Mouse (Mus musculus) CD8-positive naive resting alpha-beta T cell, adult 2 months (primary cell): Measurements from ENCODE around the gene Slc4a4.
A peak's percentile ranks its signal among the peaks of the same experiment; 100 is the strongest.
"Not testable (repeated sequence)": the region's sequence is repeated elsewhere in the genome, so short reads cannot be mapped to it uniquely, and the experiment has no call there.

ENCODE experiments used
- DNase-seq, 2 experiments: peaks; one replicate each; pipeline ENCODE4 v3.0.0; 2022; ENCODE audit warnings: low read depth in 2 of 2, low spot score in 2 of 2

Slc4a4 gene

GRCm38 (mm10) chr5:89070051-89070450 is 183.4 kb downstream of the Slc4a4 start:
- DNase-seq = no peak

GRCm38 (mm10) chr5:89071957-89072356 is 185.3 kb downstream of the Slc4a4 start:
- no peak for DNase-seq

- DNase-seq = no peak
These were observed 191.1 kb downstream of the Slc4a4 start for GRCm38 (mm10) chr5:89077711-89078110.

- DNase-seq = no peak
These were observed 196.9 kb downstream of the Slc4a4 start for GRCm38 (mm10) chr5:89083476-89083875.

- DNase-seq = no peak
These were observed 201.3 kb downstream of the Slc4a4 start for GRCm38 (mm10) chr5:89087916-89088315.

GRCm38 (mm10) chr5:89088462-89088861 is 201.8 kb downstream of the Slc4a4 start:
- DNase-seq = no peak

GRCm38 (mm10) chr5:89090131-89090530 is 203.5 kb downstream of the Slc4a4 start:
- DNase-seq = peak; percentile 48 to 53

GRCm38 (mm10) chr5:89096371-89096770 is 209.8 kb downstream of the Slc4a4 start:
- no peak for DNase-seq

- no peak for DNase-seq
These were observed 210.7 kb downstream of the Slc4a4 start for GRCm38 (mm10) chr5:89097291-89097690.

GRCm38 (mm10) chr5:89098121-89098520 is 211.5 kb downstream of the Slc4a4 start:
- DNase-seq = no peak

- no peak for DNase-seq
These were observed 213.3 kb downstream of the Slc4a4 start for GRCm38 (mm10) chr5:89099886-89100285.

GRCm38 (mm10) chr5:89102560-89102959 is 215.9 kb downstream of the Slc4a4 start:
- no peak for DNase-seq

GRCm38 (mm10) chr5:89105346-89105745 is 218.7 kb downstream of the Slc4a4 start:
- DNase-seq = no peak

- no peak for DNase-seq
These were observed 219.6 kb downstream of the Slc4a4 start for GRCm38 (mm10) chr5:89106217-89106616.

- DNase-seq = no peak
These were observed 222.2 kb downstream of the Slc4a4 start for GRCm38 (mm10) chr5:89108809-89109208.

- no peak for DNase-seq
These were observed 223.2 kb downstream of the Slc4a4 start for GRCm38 (mm10) chr5:89109832-89110231.

- not testable (repeated sequence) for DNase-seq
These were observed 225.4 kb downstream of the Slc4a4 start for GRCm38 (mm10) chr5:89111987-89112386.

- no peak for DNase-seq
These were observed 234.3 kb downstream of the Slc4a4 start for GRCm38 (mm10) chr5:89120881-89121280.

GRCm38 (mm10) chr5:89123270-89123903 is 236.8 kb downstream of the Slc4a4 start:
- DNase-seq = no peak

- no peak for DNase-seq
These were observed 241.6 kb downstream of the Slc4a4 start for GRCm38 (mm10) chr5:89128210-89128609.

GRCm38 (mm10) chr5:89135776-89136175 is 249.2 kb downstream of the Slc4a4 start:
- DNase-seq = no peak

- no peak for DNase-seq
These were observed 253.5 kb downstream of the Slc4a4 start for GRCm38 (mm10) chr5:89140070-89140469.

- DNase-seq = no peak
These were observed 255.1 kb downstream of the Slc4a4 start for GRCm38 (mm10) chr5:89141761-89142160.
